Mouse (Mus musculus) hindbrain, embryonic 16.5 days (tissue): Measurements from ENCODE around the gene Exosc1. TPM values are rescaled to one million over a fixed set of nuclear protein-coding genes. Genes with fewer than 3 reads are reported as not detected.

Source experiments
- ATAC-seq: fragments of 200-750 bp; cut with Nextera tagmentation; 2 replicates; pipeline ENCODE4 v1.8.0; 2017; ENCODE audit warnings: moderate TSS enrichment, moderate library complexity
- H3K27ac ChIP-seq: fragments of 300-500 bp; sonication (generic); 2 replicates; pipeline ENCODE4 v1.5.1; 2014; ENCODE audit warnings: low read depth, mild to moderate bottlenecking, control low read depth, low read length, moderate library complexity
- H3K27me3 ChIP-seq: fragments of 300-500 bp; sonication (generic); replicated peaks from 2 replicates; pipeline ENCODE4 v1.6.1; 2014; ENCODE audit warnings: low read length; ENCODE audit not compliant: control insufficient read depth, insufficient read depth
- H3K36me3 ChIP-seq: fragments of 300-500 bp; sonication (generic); 2 replicates; pipeline ENCODE4 v1.6.1; 2014; ENCODE audit warnings: mild to moderate bottlenecking, low read length, moderate library complexity, mixed read lengths; ENCODE audit not compliant: control insufficient read depth, insufficient read depth
- H3K4me1 ChIP-seq: fragments of 300-500 bp; sonication (generic); 2 replicates; pipeline ENCODE4 v1.6.1; 2014; ENCODE audit warnings: low read depth, low read length; ENCODE audit not compliant: control insufficient read depth, insufficient read depth
- H3K4me2 ChIP-seq: fragments of 300-500 bp; sonication (generic); 2 replicates; pipeline ENCODE4 v1.6.1; 2014; ENCODE audit warnings: mild to moderate bottlenecking, low read length, control low read depth, moderate library complexity
- H3K4me3 ChIP-seq: fragments of 300-500 bp; sonication (generic); 2 replicates; pipeline ENCODE4 v1.5.1; 2014; ENCODE audit warnings: mild to moderate bottlenecking, low read length, control low read depth, moderate library complexity
- H3K9ac ChIP-seq: fragments of 300-500 bp; sonication (generic); 2 replicates; pipeline ENCODE4 v1.6.1; 2014; ENCODE audit warnings: low read depth, mild to moderate bottlenecking, control low read depth, low read length, moderate library complexity
- H3K9me3 ChIP-seq: fragments of 300-500 bp; sonication (generic); 2 replicates; pipeline ENCODE4 v1.6.1; 2014; ENCODE audit warnings: mild to moderate bottlenecking, low read length, moderate library complexity; ENCODE audit not compliant: control insufficient read depth
- WGBS: fragments of 180-500 bp; shearing (Covaris S2); extraction: QIAGEN DNeasy Blood & Tissue Kit; methylation state at CpG from one replicate; pipeline ENCODE4 v1.1.7; 2014; 5-methylcytosine and 5-hydroxymethylcytosine counted together
- polyA plus RNA-seq: library from polyadenylated mRNA; unstranded; fragments of >200 nt; fragmentation: Nextera tagmentation; extraction: Ambion mirVana; gene quantifications from 2 replicates; pipeline ENCODE4 v1.2.1, GENCODE M21; 2015

Gene Exosc1
- polyA plus RNA-seq, 1 experiment from 2014 or later = 52.4 TPM

- peak within 1 kb of the TSS; percentile 29 for H3K27ac ChIP-seq
- peak within 1 kb of the TSS; percentile 86 for H3K4me3 ChIP-seq
- H3K4me1 ChIP-seq = peaks cover 15% of the 10 kb centered on the region
- no peaks in the 10 kb centered on the region for H3K27me3 ChIP-seq
- ATAC-seq = peak; percentile 97
- H3K9me3 ChIP-seq = no peaks in the 10 kb centered on the region
- WGBS = under 1% methylated on average over 46 of the region's 46 CpGs
- H3K4me2 ChIP-seq = peak within 1 kb of the TSS; percentile 89
- no peaks in the 10 kb centered on the region for H3K36me3 ChIP-seq
- peak within 1 kb of the TSS; percentile 72 for H3K9ac ChIP-seq
Observed at GRCm38 (mm10) chr19:41895460-41896318, 37.5 kb downstream of the Exosc1 start, which contains the start of gene Rrp12. Gene Rrp12, minus strand, starts transcription at chr19:41896173.

- H3K9me3 ChIP-seq = no peaks in the 10 kb centered on the region
- H3K4me1 ChIP-seq = peaks cover 15% of the 10 kb centered on the region
- H3K9ac ChIP-seq = peak overlapping the region; percentile 72; the same call in 1 of the 2 replicates
- no peak for ATAC-seq
- peak overlapping the region; percentile 86 for H3K4me3 ChIP-seq
- peaks cover 2% of the 10 kb centered on the region; the same call in 1 of the 2 replicates for H3K36me3 ChIP-seq
- no peaks in the 10 kb centered on the region for H3K27me3 ChIP-seq
- H3K27ac ChIP-seq = no peak overlapping the region
- peak overlapping the region; percentile 89 for H3K4me2 ChIP-seq
- 51% methylated on average over 7 of the region's 7 CpGs for WGBS
Observed at GRCm38 (mm10) chr19:41894959-41895358, 38.3 kb downstream of the Exosc1 start.

- no peak overlapping the region for H3K4me2 ChIP-seq
- no peak overlapping the region for H3K27ac ChIP-seq
- no peak for ATAC-seq
Observed at GRCm38 (mm10) chr19:41888191-41888590, 45.0 kb downstream of the Exosc1 start.

DNA sequence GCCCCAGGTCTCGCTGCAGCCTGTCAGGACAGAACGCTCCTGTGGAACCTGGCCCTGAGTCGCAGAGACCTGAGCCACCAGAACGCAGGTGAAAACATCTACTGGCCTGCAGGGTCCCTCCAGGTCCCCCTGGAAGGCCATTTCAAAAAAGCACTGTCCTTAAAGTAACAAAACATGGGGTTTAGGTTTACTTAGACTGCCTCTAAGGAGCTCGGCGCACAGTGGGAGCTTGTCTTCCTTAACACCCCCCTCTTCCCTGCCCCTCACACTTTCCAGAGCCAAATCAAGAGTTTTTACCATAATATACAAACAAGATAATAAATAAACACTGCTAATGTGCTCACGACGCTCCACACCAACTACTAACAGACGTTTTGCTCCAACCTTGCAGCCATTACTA lies 49.3 kb downstream of the Exosc1 start:
- Histone ChIP-seq H3K4me3 (no peak overlapping the region), H3K9me3 (no peaks in the 10 kb centered on the region), H3K4me2 (no peak overlapping the region), H3K9ac (no peak overlapping the region), H3K27me3 (no peaks in the 10 kb centered on the region), H3K27ac (no peak overlapping the region), H3K36me3 (peaks cover 46% of the 10 kb centered on the region), H3K4me1 (no peaks in the 10 kb centered on the region)
- ATAC-seq = no peak
- WGBS = 97% methylated on average over 9 of the region's 9 CpGs

More at GRCm38 (mm10) chr19:41888191-41888590, 45.0 kb downstream of the Exosc1 start:
- H3K36me3 ChIP-seq = peaks cover 36% of the 10 kb centered on the region
- no peaks in the 10 kb centered on the region for H3K9me3 ChIP-seq
- no peaks in the 10 kb centered on the region for H3K4me1 ChIP-seq
- no peak overlapping the region for H3K4me3 ChIP-seq
- no peaks in the 10 kb centered on the region for H3K27me3 ChIP-seq
- H3K9ac ChIP-seq = no peak overlapping the region

DNA sequence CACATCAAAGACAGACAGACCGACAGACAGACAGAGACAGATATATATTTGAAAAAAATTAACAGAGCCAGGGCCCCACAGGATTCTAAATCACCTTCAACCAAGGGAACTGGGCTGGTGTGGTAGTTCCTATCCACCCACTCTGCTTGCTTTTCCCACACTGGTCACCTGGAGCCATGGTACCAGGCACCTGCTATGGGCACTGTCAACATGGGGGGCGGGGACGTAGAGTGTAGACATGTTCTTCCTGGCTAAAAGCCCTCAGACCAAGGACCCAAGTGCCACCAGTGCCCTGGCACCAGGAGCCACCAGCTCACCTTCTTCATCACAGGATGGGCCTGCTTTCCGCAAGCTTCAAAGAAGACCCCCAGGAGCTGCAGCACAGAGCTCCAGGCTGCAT lies 51.4 kb downstream of the Exosc1 start:
- Histone ChIP-seq H3K36me3 (peaks cover 41% of the 10 kb centered on the region), H3K9me3 (no peaks in the 10 kb centered on the region), H3K9ac (no peak overlapping the region), H3K27ac (no peak overlapping the region), H3K27me3 (no peaks in the 10 kb centered on the region), H3K4me2 (no peak overlapping the region), H3K4me1 (no peaks in the 10 kb centered on the region), H3K4me3 (no peak overlapping the region)
- 92% methylated on average over 4 of the region's 4 CpGs for WGBS
- no peak for ATAC-seq

- no peak overlapping the region for H3K4me3 ChIP-seq
- H3K4me1 ChIP-seq = no peaks in the 10 kb centered on the region
- H3K9me3 ChIP-seq = no peaks in the 10 kb centered on the region
- WGBS = 89% methylated on average over 14 of the region's 14 CpGs
- H3K36me3 ChIP-seq = peaks cover 47% of the 10 kb centered on the region
- no peak overlapping the region for H3K4me2 ChIP-seq
- ATAC-seq = no peak
- H3K27me3 ChIP-seq = no peaks in the 10 kb centered on the region
- H3K27ac ChIP-seq = no peak overlapping the region
- H3K9ac ChIP-seq = no peak overlapping the region
Observed at GRCm38 (mm10) chr19:41874356-41874755, 58.9 kb downstream of the Exosc1 start.

Other genes with a start within 250 kb of the Exosc1 start
- gene Slit1, start 189.8 kb downstream of the Exosc1 start, polyA plus RNA-seq = 17.4 and 23.1 TPM in 2 replicates
- 3.8 and 5.9 TPM in 2 replicates for gene Arhgap19, start 131.4 kb downstream of the Exosc1 start, polyA plus RNA-seq
- gene Frat1, start 103.5 kb downstream of the Exosc1 start, polyA plus RNA-seq = 18.2 and 19.6 TPM in 2 replicates
- 4.3 and 4.6 TPM in 2 replicates for gene Frat2, start 85.3 kb downstream of the Exosc1 start, polyA plus RNA-seq
- 16.6 and 21.2 TPM in 2 replicates for gene Rrp12, start 37.2 kb downstream of the Exosc1 start, polyA plus RNA-seq
- 619 and 637 TPM in 2 replicates for gene Pgam1, start 21.5 kb downstream of the Exosc1 start, polyA plus RNA-seq
- 91.3 and 91.4 TPM in 2 replicates for gene Zdhhc16, start 57 bp upstream of the Exosc1 start, polyA plus RNA-seq
- 30.0 and 31.3 TPM in 2 replicates for gene Mms19, start 47.7 kb upstream of the Exosc1 start, polyA plus RNA-seq
- gene Ubtd1, start 48.3 kb upstream of the Exosc1 start, polyA plus RNA-seq = 13.4 and 15.2 TPM in 2 replicates
- gene Ankrd2, start 102.6 kb upstream of the Exosc1 start, polyA plus RNA-seq = 1.1 and 1.5 TPM in 2 replicates
- 2.0 and 2.4 TPM in 2 replicates for gene Hoga1, start 112.2 kb upstream of the Exosc1 start, polyA plus RNA-seq
- gene 4933411K16Rik, start 118.8 kb upstream of the Exosc1 start, polyA plus RNA-seq = not detected in 2 replicates
- gene Morn4, start 152.9 kb upstream of the Exosc1 start, polyA plus RNA-seq = 137 and 139 TPM in 2 replicates
- gene Pi4k2a, start 157.0 kb upstream of the Exosc1 start, polyA plus RNA-seq = 9.6 and 23.9 TPM in 2 replicates
- 12.2 and 12.6 TPM in 2 replicates for gene Avpi1, start 195.6 kb upstream of the Exosc1 start, polyA plus RNA-seq
- gene Marveld1, start 214.0 kb upstream of the Exosc1 start, polyA plus RNA-seq = 1.5 and 2.3 TPM in 2 replicates
- 56.4 and 62.4 TPM in 2 replicates for gene Zfyve27, start 230.5 kb upstream of the Exosc1 start, polyA plus RNA-seq